Mouse (Mus musculus): ENCODE measurements around the gene Tgfb1i1.
A peak's percentile ranks its signal among the peaks of the same experiment; 100 is the strongest.

Tgfb1i1 gene

DNA sequence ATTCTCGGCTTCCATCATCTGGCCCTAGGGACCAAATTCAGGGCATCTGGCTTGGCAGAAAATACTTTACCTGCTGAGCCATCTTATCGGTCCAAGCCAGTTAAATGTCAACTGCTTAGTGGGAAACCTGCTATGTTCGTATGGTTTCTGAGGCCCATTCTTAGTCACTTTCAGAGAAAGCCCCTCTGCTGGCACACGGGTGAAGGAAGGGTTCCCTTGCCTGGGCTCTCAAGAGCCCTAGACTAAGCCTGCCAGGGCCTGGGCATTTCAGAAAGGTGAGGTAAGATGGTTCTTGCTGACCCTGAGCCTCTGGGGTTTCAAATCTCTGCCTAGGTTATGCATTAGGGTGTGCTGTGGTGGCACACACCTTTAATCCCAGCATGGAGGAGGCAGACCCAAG, 1.1 kb upstream of the Tgfb1i1 start:
- DNase-seq: no peak

DNA sequence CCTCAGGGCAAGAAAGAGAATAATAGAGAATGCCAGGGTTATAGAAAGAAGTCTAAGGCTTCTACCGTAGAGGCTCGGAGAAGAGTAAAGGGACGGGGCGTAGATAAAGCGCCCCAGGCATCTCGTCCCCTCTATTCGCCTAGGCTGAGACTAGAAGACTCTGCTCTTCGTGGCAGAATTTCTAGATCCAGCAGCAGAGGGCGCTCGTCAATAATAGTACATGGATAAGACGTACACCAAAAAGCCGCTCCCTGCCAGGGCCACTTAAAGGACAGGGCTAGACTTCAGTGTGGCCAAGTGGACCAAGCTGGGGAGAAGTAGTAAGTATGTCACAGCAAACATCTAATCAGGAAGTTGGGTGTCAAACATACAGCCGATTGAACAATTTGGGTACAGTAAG, 831 bp downstream of the Tgfb1i1 start:
- peak; percentile 90 for DNase-seq

DNA sequence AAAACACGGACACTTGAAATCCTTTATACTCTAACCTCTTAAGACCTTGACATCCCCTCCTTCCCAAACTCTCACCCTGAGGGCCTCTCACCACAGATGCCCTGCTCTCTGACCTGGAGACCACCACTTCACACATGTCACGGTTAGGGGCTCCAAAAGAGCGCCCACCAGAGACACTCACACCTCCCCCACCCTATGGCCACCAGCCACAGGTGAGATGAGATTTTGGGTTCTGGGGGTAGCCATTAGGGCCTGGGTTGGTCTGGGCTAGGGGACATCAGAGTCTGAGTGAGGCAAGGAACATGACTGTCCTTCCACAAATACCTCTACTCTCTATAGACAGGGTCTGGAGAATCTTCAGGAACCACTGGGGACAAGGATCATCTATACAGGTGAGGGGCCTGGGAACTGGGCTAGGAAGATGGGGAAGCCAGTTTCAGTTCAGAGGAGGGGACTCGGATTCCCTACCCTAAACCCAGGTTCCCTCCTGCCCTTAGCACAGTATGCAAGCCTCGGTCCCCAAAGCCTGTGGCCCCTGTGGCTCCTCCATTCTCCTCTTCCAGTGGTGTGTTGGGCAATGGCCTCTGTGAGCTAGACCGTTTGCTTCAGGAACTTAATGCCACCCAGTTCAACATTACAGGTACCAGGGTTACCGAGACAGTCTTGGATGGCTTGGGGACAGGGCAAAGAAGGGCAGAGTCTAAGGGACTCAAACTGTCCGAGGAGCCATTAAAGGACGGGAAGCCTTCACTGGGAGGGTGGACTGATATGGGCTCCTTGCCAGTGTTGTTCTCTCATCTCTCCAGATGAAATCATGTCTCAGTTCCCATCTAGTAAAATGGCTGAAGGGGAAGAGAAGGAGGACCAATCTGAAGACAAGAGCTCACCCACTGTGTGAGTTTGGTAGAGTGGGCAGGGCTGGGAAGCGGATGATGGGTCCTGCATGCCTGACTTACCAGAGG, 1.8 kb downstream of the Tgfb1i1 start:
- DNase-seq: no peak

DNA sequence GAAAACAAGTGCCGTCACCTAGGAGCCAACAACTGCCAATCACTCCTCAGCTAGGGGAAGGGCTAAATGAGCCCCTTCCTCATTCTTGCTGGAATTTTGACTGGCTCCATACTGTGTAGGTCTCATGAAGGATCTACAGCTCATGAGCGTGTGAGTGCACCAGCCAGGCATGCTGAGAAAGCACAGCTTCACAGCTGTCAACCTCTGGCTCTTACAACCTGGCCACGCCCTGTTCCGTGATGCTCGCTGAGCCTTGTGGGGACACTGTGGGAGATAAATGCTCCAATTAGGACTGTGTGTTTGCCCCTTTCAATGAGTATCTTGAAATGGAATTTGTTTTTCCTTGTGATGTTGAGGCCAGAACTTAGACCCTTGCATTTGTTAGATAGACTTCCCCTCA, 3.4 kb downstream of the Tgfb1i1 start:
- no peak for DNase-seq

DNA sequence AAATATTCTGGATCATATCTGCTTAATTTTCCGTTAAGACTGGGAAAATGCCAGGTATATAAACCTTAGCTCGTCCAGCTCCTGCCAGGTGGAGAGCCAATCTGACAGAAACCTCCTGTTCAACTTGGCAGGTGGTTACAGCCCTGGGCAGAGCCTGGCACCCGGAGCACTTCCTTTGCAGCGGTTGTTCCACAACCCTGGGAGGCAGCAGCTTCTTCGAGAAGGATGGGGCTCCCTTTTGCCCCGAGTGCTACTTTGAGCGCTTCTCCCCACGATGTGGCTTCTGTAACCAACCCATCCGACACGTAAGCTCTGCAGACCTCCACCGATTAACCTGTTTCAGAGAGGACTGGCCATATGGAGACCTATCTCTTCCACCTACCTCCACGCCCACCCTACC, 5.3 kb downstream of the Tgfb1i1 start:
- no peak for DNase-seq

DNA sequence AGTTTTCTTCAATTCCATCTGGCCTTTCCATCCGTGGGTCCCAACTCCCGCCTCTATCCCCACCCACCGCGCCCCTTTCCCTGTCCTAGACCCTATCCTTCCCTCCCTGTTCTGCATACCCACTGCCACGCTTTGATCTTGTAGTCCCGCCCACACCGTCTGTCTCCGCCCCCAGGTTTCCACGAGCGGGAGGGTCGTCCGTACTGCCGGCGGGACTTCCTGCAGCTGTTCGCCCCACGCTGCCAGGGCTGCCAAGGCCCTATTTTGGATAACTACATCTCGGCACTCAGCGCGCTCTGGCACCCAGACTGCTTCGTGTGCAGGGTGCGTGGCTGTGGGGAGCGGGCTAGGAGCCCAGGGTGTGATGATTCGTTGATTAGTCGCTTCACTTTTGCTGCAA, 6.0 kb downstream of the Tgfb1i1 start:
- DNase-seq: no peak

DNA sequence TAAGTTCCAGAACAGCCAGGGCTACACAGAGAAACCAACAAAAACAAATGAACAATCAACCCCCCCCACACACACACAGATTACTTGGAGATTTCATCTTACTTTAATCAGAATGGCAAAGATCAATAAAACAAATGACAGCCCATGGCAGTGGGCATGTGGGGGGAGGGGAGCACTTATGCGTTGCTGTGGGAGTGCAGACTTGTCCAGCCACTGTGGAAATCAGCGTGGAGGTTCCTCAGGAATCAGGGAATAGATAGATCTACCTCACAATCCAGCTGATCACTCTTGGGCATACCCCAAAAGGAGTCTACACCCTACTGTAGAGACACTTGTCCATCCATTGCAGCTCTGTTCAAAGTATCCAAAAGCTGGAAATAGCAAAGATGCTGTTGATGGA, 8.4 kb downstream of the Tgfb1i1 start:
- no peak for DNase-seq

DNA sequence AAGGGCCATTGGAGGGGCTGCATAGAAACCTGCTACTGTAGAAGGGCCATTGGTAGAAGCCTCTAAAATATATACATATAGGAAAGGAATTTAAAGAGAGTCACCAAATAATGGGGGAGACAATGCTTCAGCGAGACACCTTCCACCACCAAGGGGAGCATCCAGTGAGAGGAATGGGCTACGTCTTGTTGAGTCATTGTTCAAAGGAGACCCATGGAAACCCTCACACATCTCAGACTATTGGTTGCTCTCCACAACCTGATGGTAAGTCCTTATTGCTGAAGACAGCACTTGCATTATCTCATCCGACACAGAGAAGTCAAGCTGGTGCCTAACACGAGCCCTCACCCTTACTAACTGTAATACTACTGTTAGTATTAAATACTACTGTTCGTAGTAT, 9.1 kb downstream of the Tgfb1i1 start:
- DNase-seq: no peak

DNA sequence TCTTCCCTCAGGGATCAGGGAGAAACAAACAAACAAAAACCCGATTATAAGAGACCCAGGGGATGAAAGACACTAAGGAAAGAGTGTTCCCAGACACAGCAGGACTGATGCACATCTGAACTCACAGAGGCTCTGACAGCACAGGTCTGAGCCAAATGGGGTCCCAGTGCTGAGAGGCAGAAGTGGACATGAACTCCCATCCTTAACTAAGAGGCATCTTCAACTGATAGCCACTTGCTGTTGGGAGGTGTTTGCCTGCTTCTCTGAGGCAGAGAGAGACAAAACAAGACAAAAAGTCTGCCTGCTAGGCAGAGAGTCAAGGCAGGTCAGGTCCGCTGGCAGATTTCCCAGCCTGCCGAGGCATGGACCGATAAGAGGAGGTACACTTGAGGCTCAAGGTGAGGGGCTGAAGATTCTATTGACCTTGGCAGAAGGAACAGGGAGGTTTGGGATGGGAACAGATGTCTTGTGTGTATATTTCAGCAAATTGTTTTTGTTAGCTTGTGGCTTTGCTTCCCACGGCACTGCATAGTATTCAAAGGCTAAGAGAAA, 10.2 kb downstream of the Tgfb1i1 start:
- DNase-seq: peak; percentile 42

DNA sequence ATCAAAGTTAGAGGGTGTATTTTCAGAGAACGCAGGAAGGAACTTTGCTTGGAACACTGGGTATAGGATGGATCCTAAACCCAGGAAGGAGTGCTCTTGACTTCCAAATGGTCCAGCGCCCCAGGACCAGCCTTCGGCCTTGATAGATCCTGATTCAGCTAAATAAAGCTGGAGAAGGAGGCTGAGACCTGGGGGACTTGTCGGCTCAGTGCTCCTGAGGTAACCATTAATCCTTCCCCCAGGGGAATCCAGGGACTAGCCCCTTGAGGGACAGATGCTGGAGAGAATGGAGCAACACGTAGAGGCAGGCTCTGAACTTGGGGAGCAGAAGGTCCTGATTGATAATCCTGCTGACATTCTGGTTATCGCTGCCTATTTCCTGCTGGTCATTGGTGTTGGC, 18.8 kb downstream of the Tgfb1i1 start, which contains the start of gene Slc5a2:
Gene Slc5a2, plus strand, starts transcription at position 247 of the 400 bp plus-strand sequence.
- DNase-seq: peak; percentile 52

DNA sequence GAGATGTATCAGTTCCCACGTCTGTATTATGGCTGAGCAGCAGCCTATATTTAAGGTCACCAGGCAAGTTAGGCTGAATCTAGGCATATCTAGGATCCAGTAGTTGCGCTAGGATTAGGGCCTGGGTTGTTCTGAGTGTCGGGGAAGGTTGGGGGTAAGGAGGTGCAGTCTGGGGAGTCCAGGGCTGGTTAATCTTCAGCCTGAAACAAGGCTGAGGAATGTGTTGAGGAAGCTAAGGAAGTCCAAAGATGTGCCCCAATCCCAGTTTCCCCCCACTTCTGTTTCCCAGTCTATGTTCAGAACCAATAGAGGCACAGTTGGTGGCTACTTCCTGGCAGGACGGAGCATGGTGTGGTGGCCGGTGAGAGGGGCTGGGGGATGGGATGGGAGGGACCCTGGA, 19.4 kb downstream of the Tgfb1i1 start:
- peak; percentile 41 for DNase-seq

DNA sequence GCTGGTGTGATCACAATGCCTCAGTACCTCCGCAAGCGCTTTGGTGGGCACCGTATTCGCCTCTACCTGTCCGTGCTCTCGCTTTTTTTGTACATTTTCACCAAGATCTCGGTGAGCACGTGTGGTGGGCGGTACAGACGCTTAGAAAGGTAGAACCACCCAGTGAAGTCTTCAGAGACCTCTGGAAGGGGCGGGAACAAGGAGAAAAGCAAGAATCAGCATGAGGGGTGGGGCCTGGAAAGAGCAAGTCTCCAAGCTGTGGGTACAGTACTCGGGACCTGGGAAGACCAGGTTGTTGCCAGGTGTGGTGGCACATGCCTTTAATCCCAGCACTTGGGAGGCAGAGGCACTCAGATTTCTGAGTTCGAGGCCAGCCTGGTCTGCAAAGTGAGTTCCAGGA, 20.8 kb downstream of the Tgfb1i1 start:
- peak; percentile 46 for DNase-seq

DNA sequence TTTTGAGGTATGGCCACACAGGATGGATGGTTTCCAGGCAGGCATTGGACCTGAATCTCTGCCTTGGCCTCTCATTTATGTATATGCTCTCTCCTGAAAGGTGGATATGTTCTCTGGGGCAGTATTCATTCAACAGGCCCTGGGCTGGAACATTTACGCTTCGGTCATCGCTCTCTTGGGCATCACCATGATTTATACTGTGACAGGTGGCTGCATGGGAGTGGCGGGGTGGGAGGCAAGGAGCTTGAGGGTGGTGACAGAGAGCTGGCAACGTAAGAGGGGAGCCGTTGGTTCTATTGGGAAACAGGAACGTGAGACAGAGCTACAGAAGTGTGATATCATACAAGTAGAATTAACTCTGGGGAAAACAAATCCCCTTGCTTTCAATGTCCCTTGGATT, 21.2 kb downstream of the Tgfb1i1 start:
- DNase-seq: no peak

DNA sequence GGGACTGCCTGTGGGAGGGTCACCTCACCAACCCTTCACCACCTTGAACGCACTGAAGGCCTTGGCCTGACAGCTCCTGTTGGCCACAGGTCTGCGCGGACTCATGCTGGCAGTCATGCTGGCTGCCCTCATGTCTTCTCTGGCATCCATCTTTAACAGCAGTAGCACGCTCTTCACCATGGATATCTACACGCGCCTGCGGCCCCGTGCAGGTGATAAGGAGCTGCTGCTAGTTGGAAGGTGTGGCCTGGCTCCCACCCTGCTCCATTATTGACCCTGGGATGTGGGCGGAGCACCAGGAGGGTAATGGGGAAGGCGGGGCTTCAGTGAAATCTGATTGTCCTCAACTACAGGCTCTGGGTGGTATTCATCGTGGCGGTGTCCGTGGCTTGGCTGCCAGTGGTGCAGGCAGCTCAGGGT, 23.8 kb downstream of the Tgfb1i1 start:
- no peak for DNase-seq

DNA sequence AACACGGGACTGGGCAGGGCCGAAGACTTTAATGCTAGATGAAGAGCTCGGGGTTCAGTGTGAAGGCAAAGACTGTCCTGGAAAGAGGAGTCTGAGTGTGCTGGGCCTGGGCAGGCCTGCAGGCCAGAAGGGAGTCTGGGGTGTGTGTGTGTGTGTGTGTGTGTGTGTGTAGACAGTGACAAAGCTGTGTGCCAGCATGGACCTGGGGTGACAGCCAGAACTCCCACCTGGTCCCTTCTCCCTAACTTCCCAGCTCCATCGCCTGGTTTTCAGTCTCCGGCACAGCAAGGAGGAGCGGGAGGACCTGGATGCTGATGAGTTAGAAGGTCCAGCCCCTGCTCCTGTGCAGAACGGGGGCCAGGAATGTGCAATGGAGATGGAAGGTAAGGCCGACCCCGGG, 24.9 kb downstream of the Tgfb1i1 start:
- no peak for DNase-seq

DNA sequence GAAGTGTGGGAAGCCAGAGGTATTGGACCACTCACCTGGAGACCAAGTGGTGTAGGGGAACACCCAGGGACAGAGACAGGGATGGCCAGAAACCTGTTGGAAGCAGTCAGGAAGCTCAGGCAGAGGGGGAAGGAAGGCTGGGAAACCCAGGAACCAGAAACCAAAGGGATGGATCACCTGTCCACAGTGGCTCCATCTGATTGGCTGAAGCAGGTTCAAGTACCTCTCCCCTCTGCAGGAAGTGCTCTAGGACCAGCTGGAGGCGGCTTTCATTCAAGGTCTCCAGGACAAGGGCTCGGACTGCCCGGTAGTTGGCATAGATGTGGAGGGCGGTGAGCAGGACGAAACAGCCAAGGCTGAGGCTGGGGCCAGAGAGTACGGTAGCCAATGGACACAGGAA, 29.4 kb downstream of the Tgfb1i1 start:
- DNase-seq: no peak

DNA sequence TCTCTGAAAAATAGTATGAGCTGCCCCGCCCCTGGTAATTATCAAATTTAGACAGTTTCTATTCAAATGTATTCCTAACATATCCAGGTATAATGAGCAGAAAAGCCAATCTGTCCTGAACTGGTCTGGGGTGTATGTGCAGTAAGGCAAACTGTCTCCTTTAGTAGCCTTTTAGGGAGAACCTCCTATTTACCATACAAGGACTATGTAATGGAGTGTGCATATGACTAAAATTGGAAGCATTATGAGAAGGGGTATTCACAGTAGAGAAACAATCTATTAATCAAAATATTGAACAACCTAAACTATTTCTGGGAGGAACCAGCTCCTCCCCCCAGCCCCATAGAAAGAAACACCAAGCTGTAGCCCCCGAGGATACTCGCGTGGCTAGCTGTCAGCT, 33.1 kb downstream of the Tgfb1i1 start:
- DNase-seq: no peak

DNA sequence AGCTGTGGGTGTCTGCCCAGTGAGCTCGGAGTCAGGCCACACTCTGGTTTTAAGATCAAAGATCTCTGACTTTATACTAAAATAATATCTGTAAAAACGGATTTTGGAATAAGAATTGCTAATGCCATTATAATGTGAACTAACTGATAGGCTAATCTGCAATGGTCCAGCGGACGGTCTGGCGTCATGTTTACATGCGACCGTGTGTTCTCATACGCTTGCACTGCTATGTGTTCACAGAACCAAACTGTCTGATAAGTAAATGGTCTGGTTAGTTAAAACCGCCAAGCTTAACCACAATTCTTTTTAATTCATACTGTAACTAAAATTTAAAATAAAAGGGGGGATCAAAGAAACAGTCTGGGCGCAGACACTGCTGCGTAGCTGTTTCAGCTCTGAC, 35.2 kb downstream of the Tgfb1i1 start:
- DNase-seq: no peak

DNA sequence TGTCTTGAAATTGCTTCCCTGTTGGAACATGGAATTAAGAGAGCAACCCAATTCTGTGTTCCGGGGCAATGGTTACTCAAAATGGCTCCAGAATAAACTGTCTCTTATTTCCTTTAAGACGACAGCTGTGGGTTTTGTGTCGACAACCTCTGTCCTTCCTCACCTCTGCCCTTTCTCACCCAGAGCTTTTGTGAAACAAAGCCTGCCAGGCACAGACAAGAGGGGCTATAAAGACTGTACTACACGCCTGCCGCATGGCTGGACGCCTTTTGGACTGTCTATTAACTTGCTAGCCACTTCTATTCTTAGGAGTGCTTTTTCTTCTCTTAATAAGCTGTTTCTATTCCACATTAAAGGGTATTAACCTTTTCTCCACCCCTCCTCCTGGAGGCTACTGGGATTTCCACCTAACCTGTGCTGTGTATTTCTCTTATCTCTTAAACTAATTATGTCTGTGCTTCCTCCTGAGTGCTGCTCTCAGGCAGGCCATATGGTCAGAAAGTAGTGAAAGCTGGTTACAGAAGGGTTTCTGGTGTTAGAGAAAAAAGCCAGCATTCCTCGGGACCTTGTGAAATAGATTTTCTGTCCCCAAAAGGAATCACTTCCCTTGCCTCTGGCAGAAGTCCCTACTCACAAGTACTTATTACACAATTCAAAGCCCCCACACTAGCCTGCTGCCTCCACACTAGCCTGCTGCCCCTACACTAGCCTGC, 36.1 kb downstream of the Tgfb1i1 start:
- no peak for DNase-seq

DNA sequence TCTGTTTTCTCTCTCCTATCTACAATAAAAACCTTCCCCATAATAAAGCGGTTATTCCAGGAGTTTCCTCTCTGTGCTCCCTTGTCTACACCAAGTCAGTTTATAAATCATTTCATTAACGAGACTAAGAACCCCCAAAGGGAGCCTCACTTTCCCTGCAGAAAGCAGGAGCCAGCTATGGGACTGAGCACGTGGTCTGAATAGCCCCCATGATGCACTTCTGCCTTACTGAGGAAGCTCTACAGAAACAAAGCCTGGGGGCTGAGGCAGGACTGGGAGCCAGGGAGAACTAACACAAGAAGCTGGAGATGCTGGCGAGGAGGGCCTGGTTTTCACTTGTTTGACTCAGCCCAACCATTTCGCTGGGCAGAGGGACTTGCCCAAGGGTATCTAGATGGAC, 37.4 kb downstream of the Tgfb1i1 start:
- DNase-seq: no peak

DNA sequence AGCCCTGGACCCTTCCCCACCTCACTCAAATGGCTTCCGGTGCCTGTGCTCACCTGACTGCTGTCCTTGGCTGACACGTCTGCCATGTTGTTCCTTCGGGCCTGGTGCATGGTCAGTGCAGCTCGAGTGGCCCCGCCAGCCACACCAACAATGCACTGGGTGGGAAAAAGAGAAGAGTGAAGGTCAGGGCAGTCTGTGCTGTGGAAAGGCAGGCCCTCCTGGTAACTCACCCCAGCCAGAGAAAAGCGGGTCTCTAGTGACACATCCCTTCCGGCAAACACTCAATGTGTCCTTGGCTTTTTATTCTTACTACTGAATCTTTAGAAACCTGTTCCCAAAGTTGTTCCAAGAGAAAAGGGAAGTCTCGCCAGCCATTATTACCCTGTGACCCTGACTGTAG, 38.4 kb downstream of the Tgfb1i1 start:
- DNase-seq: no peak

DNA sequence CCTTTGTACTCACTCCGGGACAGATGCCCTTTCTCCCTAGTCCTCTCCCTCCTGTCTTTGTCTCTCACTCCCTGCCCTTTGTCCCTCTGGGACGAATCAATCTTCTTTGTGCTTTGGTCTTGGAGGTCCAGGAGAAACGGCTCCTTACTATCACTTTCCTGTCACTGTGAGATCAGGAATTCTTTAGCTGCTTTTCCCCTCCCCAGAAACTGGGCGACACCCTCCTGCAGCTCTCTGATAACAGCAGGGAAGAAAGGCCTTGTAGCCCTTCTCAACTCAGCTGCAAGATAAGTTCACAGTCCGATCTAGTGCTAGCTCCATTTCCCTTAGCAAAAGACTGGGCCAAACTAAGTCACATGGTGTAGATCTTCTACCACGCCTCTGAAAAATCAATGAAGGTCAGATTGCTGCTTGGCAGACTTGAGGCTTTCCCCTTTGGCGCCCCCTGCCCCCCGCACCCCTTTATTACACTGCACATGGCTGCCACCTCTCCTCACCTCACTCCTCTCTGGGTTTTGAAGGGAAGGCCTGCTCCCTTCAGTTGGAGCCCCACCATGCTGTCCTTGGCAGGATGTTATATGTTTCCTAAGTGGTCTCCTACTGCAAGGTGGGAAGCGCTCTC, 42.4 kb downstream of the Tgfb1i1 start:
- no peak for DNase-seq

DNA sequence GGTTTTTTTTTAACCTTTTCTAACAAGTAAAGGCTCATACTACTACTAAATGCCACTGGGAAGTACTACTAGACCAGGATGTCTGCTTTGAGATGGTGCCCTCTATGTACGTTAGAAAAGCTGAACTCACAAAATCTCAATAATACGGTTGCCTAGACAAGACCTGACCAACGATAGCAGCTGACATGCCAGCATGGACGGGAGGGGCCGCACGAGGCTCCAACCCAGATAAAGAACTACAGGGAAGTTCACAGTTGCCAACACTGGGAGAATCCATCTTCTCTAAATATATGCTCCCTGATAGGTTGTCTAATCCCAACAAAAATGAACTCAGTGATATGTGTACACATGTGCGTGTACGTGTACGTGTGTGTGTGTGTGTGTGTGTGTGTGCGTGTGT, 48.2 kb downstream of the Tgfb1i1 start:
- no peak for DNase-seq
